Mouse (Mus musculus) limb, embryonic 14.5 days (tissue): ENCODE data around the gene Msi2. TPM values are rescaled to one million over a fixed set of nuclear protein-coding genes. Genes with fewer than 3 reads are reported as not detected.

ENCODE experiments used
- ATAC-seq: fragments of 200-750 bp; cut with Nextera tagmentation; 2 replicates; pipeline ENCODE4 v1.8.0; 2017; ENCODE audit warnings: low read depth, moderate number of reproducible peaks, moderate TSS enrichment; ENCODE audit not compliant: low FRiP score
- DNase-seq: peaks from one replicate; pipeline ENCODE4 v3.0.0-alpha.2; 2015; ENCODE audit warnings: low spot score
- H3K27ac ChIP-seq: fragments of 300-500 bp; sonication (generic); replicated peaks from 2 replicates; pipeline ENCODE4 v1.5.1; 2014; ENCODE audit warnings: low read depth, mild to moderate bottlenecking, low read length, moderate library complexity, mixed read lengths
- H3K27me3 ChIP-seq: fragments of 300-500 bp; sonication (generic); 2 replicates; pipeline ENCODE4 v1.6.1; 2014; ENCODE audit warnings: low read length, mixed read lengths; ENCODE audit not compliant: control insufficient read depth, insufficient read depth
- H3K36me3 ChIP-seq: fragments of 300-500 bp; sonication (generic); 2 replicates; pipeline ENCODE4 v1.6.1; 2014; ENCODE audit warnings: mild to moderate bottlenecking, low read length, moderate library complexity, mixed read lengths; ENCODE audit not compliant: control insufficient read depth, insufficient read depth
- H3K4me1 ChIP-seq: fragments of 300-500 bp; sonication (generic); 2 replicates; pipeline ENCODE4 v1.6.1; 2014; ENCODE audit warnings: antibody characterized with exemption, low read length, mixed read lengths; ENCODE audit not compliant: control insufficient read depth, insufficient read depth
- H3K4me2 ChIP-seq: fragments of 300-500 bp; sonication (generic); replicated peaks from 2 replicates; pipeline ENCODE4 v1.6.1; 2014; ENCODE audit warnings: low read depth, mild to moderate bottlenecking, low read length, moderate library complexity; ENCODE audit not compliant: severe bottlenecking
- H3K4me3 ChIP-seq: fragments of 300-500 bp; sonication (generic); replicated peaks from 2 replicates; pipeline ENCODE4 v1.5.1; 2014; ENCODE audit warnings: low read length
- H3K9ac ChIP-seq: fragments of 300-500 bp; sonication (generic); 2 replicates; pipeline ENCODE4 v1.6.1; 2014; ENCODE audit warnings: mild to moderate bottlenecking, low read depth, low read length, moderate library complexity; ENCODE audit not compliant: severe bottlenecking
- H3K9me3 ChIP-seq: fragments of 300-500 bp; sonication (generic); 2 replicates; pipeline ENCODE4 v1.6.1; 2016; ENCODE audit warnings: low read length; ENCODE audit not compliant: control insufficient read depth
- POLR2A ChIP-seq: fragments of 200-500 bp; IDR thresholded peaks from 2 replicates; pipeline ENCODE4 v1.8.0; 2012; ENCODE audit warnings: inconsistent platforms, mild to moderate bottlenecking, moderate library complexity, borderline replicate concordance; ENCODE audit not compliant: insufficient read depth, insufficient read length; ENCODE audit errors: extremely low read depth
- WGBS: fragments of 180-500 bp; shearing (Covaris S2); extraction: QIAGEN DNeasy Blood & Tissue Kit; methylation state at CpG from one replicate; pipeline ENCODE4 v1.1.7; 2014; 5-methylcytosine and 5-hydroxymethylcytosine counted together
- polyA plus RNA-seq, 2 experiments: library from polyadenylated mRNA; depleted of rRNA in 1 of 2; stranded (reverse) in 1 of 2; unstranded in 1 of 2; fragments of >200 nt; fragmentation: Nextera tagmentation in 1 of 2; extraction: Ambion mirVana in 1 of 2; gene quantifications; 2 replicates each; pipeline versions ENCODE4 v1.2.1 to v1.2.3; 2012 to 2014

The Msi2 gene
- polyA plus RNA-seq, 2 experiments = 13.9 to 36.5 TPM

DNA sequence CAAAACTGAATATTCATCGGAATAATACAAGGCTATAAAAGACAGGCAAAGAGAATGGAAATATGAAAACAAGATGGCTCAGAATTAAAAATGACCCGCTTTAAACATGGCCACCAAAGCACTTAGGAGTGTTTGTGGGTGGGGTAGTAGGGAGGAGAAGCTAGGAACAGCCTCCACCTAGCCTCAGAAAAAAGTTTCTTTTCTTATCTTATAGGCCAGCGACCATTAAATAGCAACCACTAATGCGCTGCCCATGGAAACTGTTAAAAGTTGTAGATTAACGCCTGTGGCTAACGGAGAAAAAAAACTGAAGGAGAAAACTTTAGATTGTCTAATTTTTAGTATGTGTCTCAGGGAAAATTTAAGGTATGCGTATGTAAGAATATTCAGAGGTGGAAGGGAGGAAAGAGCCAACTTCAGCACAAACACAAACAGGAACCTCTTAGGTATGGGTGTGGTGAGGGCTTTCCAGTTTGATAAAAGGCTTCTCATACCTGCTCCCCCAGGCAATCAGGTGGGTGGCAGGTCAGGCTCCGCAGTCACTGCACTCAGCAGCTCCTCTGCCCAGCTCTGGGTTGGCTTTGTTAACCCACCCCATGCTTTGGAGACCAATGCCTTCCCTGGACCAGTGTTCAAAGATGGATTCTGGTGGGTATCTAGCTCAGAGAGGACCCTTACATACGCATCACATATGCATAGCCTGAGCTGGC, 298.5 kb downstream of the Msi2 start:
- H3K27ac ChIP-seq = no peak overlapping the region
- no peak overlapping the region for H3K9ac ChIP-seq
- peaks cover 35% of the 10 kb centered on the region for H3K4me1 ChIP-seq
- no peak for DNase-seq
- no peak overlapping the region for H3K4me3 ChIP-seq
- no peaks in the 10 kb centered on the region for H3K27me3 ChIP-seq
- H3K4me2 ChIP-seq = no peak overlapping the region
- TF ChIP-seq POLR2A = no peak
- H3K9me3 ChIP-seq = no peaks in the 10 kb centered on the region
- 82% methylated on average over 9 of the region's 9 CpGs for WGBS
- H3K36me3 ChIP-seq = no peaks in the 10 kb centered on the region
- ATAC-seq = no peak

DNA sequence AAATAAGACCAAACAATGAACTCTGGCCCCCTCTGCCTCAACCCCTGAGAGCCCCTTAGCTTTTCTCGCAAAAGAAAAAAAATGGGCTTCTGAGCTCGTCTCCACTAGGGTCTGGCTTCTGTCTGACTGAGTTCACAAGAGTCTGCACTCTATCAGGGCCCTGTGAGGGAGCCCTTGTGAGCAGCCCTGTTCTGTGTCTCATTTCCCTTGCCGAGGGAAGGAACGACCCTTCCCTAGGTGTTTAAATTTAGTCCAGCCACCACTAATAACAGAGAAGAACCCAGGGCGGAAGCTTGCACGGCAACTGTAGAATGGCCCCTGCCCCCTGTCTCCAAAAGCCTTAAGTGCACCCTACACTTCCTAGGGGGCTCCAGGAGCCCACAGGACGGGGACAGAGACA, 299.2 kb downstream of the Msi2 start:
- Histone ChIP-seq H3K27ac (no peak overlapping the region), H3K27me3 (no peaks in the 10 kb centered on the region), H3K4me3 (no peak overlapping the region), H3K9me3 (no peaks in the 10 kb centered on the region), H3K36me3 (no peaks in the 10 kb centered on the region), H3K9ac (no peak overlapping the region), H3K4me2 (no peak overlapping the region), H3K4me1 (peaks cover 34% of the 10 kb centered on the region)
- ATAC-seq (no peak), DNase-seq (no peak)
- TF ChIP-seq POLR2A = no peak
- 28% methylated on average over 7 of the region's 7 CpGs for WGBS

DNA sequence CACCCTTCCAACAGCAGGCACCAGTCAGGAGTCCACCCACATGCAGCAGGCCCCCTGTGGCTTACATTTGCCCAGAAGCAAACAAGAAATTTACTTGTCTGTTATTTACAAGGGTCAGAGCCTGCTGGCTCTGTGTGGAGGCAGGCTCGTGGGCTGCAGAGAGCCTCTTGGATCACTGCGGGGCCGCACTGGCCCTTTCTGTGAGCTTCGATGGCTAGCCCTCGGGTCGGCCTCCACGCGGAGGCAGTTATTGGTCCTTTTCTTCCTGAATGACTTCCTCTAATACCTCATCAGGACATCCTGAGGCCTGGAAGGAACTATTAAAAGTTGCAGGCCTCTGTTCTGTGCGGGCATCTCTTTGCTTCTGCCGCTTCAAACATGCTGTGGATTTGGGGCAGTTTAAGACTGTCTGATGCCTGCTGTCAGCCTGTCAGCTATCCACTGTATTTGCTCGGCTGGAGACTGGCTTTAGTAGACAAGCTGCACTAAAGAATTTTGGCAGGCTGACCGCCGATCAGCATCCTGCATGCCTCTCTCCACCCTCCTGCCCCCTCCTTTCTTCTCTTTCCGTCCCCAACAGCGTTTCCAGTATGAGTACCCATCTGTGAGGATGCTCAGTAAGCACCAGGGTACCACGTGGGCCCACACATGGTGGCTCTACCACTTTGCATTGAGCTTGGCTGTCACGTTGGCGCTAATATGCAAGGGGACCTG, 304.0 kb downstream of the Msi2 start:
- H3K4me1 ChIP-seq = peaks cover 13% of the 10 kb centered on the region
- no peak overlapping the region for H3K27ac ChIP-seq
- H3K4me3 ChIP-seq = no peak overlapping the region
- 30% methylated on average over 18 of the region's 18 CpGs for WGBS
- H3K4me2 ChIP-seq = no peak overlapping the region
- no peaks in the 10 kb centered on the region for H3K9me3 ChIP-seq
- ATAC-seq (no peak), DNase-seq (peak; percentile 20)
- H3K9ac ChIP-seq = no peak overlapping the region
- H3K36me3 ChIP-seq = peaks cover 12% of the 10 kb centered on the region
- no peak for TF ChIP-seq POLR2A
- no peaks in the 10 kb centered on the region for H3K27me3 ChIP-seq

DNA sequence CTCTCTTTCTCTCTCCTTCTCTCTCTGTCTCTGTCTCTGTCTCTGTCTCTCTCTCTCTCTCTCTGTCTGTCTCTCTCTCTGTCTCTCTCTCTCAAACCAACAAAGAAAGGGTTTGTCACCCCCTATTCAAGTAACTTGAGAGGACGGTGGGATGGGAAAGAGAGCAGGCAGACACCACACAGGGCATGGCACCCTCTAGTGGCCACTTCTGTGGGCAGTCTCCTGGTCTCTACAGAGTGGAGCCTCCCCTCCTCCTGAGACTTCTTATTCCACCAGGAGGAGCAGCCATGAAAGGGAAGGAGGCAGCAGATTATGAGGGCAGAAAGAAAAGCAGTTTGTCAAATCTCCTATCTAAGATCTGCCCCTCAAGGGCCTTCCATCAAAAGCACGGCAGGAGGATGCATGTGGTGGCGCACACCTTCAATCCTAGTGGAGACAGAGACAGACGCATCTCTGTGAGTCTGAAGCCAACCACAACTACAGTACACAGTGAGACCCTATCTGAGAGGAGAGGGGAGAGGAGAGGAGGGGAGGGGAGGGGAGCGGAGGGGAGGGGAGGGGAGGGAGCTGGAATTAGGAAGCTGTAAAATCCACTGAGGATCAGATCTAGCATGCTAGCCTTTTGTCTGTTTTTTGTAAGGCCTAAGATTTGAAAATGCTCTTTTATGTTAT, 305.8 kb downstream of the Msi2 start:
- WGBS = 53% methylated on average over 5 of the region's 5 CpGs
- H3K4me3 ChIP-seq = no peak overlapping the region
- H3K4me1 ChIP-seq = peaks cover 7% of the 10 kb centered on the region; the same call in 1 of the 2 replicates
- TF ChIP-seq POLR2A = no peak
- H3K27ac ChIP-seq = no peak overlapping the region
- H3K9me3 ChIP-seq = no peaks in the 10 kb centered on the region
- ATAC-seq (peak; percentile 78; the same call in 1 of the 2 replicates), DNase-seq (peak; percentile 69)
- H3K36me3 ChIP-seq = peaks cover 12% of the 10 kb centered on the region
- H3K4me2 ChIP-seq = no peak overlapping the region
- no peaks in the 10 kb centered on the region for H3K27me3 ChIP-seq
- no peak overlapping the region for H3K9ac ChIP-seq

DNA sequence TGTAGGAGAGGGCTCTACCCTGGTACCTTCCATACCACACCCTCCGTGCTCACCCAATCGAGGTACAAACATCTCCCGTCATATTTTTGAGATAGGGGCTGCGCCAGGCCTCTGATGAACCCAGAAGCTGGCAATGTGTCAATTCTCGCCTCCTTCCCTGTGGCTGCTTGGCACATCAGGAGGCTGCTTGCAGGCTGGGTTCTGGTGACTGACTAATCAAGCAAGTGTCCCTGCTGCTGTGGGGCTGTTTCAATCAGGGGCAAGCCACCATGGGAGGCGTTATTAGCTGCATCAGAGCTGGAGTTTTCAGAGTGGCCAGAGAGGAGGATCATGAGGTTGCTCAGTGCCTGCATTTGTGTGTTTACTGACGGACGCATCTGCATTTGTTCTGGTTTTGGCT, 310.0 kb downstream of the Msi2 start:
- peaks cover 8% of the 10 kb centered on the region for H3K36me3 ChIP-seq
- 91% methylated on average over 8 of the region's 8 CpGs for WGBS
- TF ChIP-seq POLR2A = no peak
- ATAC-seq (no peak), DNase-seq (no peak)
- H3K27ac ChIP-seq = no peak overlapping the region
- no peak overlapping the region for H3K4me2 ChIP-seq
- H3K9ac ChIP-seq = no peak overlapping the region
- no peaks in the 10 kb centered on the region for H3K27me3 ChIP-seq
- H3K4me3 ChIP-seq = no peak overlapping the region
- no peaks in the 10 kb centered on the region for H3K9me3 ChIP-seq
- H3K4me1 ChIP-seq = peaks cover 17% of the 10 kb centered on the region
